Mouse (Mus musculus): ENCODE data around the gene Gm28374.
A peak's percentile ranks its signal among the peaks of the same experiment; 100 is the strongest.
"Not testable (repeated sequence)": the region's sequence is repeated elsewhere in the genome, so short reads cannot be mapped to it uniquely, and the experiment has no call there.

The Gm28374 gene

DNA sequence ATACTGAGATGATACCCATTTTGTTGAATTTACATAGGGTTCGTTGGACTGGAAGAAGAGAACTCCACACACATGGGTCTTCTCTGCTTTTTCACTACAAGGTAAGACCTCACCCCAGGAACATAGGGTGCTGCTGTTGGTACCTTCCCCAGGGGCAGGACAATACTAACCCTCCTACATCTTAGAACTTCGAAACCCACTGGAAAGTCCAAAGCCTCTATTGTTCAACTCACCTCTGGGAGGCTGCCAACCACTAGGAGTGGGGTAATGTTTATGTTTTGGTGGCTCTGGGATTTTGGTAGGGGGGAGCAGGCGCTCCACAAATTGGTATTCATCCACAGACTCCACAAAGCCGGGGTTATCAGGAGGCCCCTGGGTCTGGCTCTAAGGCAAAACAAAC, 25.4 kb downstream of the Gm28374 start:
- no peak for DNase-seq

DNA sequence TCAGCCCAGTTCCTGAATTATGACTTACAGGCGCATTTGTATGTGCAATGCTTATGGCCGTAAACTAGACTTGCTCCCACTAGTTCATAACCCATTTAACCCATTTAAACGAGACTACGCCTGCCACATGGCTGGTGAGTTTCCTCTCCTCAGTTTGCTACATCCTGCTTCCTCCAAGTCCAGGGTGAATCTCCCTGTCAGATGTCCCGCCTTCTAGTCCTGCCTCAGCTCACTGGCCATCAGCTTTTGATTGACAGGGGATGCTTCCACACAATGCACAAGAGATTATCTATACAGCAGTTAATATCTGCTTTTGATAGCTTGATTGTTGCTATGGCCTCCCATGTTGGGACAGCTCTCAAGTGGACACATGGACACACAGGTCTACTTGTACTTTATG, 27.8 kb downstream of the Gm28374 start:
- no peak for DNase-seq

DNA sequence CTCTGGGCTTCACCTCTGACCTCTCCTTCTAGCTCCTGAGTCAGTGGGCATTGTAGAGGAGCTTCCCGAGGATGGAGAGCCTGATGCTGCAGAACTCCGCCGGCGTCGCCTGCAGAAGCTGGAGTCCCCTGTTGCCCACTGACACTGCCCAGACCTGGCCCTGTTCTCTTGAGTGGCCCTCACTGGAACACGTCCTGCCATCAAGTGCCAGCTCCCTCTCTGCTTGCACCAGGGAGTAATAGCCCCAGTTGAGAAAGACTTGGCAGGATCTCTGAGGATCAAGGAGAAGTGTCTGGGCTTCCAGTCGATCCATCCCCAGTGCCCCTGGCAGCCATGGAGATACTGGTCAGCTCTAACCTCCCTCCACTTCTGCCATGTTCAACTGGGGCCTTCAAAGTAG, 29.5 kb downstream of the Gm28374 start:
- DNase-seq = no peak

DNA sequence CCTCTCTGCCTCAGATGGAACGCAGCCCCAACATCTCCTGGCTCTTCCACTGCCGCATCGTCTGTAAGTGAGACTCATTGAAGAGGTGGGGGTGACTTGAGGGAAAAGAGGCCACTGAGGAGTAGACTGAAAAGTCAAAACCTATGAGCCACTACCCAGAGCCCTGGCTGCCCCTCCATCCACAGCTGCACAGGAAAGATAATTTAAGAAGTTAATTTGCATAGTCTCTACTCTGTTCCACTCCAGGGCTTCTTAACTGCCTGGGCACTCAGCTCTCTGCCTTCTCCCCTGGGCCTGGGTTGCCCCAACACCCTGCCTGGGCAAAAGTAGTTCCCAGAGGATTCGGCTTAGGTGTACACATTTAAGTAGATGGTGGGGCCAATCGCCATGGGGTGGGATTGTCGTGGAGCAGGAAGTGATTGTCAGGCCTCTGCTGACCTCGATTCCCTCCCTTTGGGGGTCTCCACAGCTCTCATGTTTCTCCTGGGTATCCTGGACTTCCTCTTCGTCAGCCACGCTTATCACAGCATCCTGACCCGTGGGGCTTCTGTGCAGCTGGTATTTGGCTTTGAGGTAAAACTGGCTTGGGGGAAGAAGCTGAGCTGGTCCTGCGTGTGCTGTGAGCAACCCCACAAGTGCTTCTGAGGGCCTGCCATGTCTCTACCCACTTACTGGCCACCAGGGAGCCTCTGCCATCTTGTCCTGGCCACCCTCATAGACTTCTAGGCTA, 33.2 kb downstream of the Gm28374 start:
- DNase-seq = no peak

DNA sequence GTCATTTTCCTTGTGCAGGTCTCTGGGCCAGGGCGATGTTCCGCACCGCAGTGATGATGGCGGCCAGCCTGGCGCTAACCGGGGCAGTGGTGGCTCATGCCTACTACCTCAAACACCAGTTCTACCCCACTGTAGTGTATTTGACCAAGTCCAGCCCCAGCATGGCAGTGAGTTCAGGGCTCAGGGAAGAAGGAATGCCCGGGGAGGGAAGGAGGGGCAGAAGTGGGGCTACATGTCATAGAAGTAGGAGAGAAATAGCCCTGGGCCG, 34.2 kb downstream of the Gm28374 start:
- DNase-seq = no peak

DNA sequence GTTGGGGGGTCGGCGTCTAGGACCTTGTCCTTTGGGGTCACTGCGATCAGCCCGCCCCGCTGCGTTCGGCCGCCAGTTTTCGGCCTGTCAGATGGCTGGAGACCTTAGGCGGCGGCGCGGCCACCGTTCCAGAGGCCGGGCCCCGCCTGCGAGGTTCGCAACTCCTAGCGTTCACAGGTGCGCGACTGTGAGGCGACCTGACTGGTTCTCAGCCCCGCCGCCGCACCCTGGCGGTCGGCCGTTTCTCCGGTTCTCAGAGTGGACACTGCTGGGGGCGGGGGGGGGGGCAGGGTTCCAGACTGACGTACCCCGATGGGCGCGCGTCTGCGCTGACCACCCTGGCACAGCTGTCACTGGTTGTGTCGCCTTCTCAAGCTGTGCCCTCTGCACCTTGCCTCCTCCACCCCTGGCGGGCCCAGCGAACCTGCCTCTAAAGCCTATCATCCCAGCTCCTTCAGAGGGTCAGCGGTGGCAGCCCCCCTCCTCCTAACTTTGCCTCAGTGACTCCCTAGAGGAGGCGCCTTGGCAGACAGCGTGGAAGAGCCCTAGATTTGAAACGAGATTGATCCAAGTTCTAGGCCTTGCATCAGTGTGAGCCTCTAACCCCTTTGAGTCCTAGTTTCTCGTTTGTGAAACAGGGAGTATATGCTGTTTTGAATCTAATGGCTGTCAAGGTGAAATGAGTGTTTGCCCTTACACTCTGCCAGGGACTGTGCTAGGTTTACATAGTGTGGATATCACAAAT, 34.7 kb downstream of the Gm28374 start:
- no peak for DNase-seq

DNA sequence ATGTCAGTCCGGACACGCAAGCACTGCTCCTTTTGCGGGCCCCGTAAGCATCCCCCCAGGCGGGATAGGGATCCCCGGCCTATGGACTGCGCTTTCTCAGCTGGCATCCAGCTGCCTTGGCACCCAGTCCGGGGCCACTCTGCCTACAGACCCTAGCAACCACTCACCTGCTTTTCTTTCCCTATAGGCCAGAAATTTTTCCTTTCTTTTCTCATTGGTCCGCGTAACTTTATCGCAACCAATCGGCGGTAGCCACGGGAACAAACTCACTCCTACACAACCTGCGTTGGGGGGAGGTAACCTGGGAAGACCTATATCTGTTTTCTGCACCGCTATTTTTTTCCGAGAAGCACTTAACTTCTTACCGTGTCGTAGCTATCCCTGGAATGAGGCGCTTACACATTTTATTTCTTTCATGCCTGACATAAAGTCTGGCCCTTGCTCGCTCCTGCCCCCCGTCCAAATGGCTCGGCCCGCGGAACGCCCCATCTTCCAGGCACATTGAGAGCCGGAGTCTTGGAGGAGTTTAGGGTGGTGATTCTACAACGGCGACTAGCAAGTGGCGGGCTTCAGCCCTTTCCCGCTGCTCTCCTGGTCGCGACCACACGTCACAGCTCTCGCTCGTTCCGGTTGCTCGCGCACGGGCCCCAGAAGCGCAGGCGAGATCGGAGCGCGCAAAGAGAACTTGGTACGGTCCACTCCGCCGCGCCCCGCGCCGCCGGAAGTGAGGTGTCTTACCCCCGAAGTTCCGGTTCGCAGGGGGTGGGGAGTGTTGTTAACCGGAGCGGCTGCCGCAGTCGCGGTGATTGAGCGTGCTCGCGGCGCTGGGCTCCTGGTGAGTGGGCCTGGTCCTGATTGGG, 35.5 kb downstream of the Gm28374 start, which contains the start of gene Syvn1:
TSS of gene Syvn1 (plus strand) at position 283 of the 860 bp plus-strand sequence.
- peak; percentile 95 for DNase-seq

DNA sequence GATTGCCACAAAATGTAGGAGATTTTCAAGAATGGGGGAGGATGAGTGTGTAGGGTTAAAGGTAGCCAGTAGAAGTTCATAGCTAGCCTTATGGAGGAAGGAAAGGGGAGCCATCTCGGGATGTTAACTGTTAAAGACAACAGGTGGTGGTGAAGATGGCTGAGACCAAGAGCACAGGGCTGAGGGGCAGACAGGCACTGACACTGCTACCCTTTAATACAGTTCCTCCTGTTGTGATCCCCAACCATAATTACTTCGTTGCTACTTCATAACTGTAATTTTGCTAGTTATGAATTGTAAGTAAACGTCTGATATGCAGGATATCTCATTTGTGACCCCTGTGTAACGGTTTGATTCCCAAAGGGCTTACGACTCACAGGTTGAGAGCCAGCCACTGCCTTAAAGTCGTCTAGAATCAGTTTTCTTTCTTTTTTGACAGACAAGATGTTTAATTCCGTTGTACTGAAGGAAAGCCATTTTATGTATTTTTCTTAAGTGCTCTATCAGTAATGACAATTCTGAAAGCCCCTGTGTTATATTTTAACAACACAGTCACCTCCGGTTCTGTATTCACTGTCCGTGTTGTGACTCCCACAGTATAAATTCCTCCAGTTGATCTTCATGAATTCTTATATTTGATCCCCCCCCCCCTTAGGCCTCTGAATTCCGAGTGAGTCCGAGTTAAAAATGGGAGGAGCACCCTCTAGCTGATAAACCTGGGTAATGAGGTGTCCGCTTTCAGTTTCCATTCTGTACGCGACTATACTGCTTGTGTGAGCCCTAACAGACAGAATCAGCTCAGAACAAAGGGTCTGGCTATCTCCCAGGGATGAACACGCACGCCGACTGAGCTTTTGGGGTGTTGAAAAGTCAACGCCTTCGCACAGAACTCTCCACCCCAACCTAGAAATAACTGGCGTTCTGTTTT, 36.4 kb downstream of the Gm28374 start:
- DNase-seq = no peak

DNA sequence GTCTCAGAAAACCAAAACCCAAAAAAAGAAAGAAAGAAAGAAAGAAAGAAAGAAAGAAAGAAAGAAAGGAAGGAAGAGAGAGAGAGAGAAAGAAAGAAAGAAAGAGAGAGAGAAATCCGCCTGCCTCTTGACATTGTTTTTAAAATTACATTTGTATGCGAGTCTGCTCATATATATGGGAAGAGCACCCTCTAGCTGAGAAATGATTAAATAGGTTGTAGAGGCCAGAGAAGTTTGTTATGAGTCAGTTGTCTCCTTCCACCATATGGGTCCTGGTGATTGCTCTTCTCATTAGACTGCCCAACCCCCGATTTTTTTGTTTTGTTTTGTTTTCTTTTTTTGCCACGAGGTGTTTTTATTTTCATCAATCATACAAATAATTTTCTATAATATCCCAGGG, 38.0 kb downstream of the Gm28374 start:
- not testable (repeated sequence) for DNase-seq

DNA sequence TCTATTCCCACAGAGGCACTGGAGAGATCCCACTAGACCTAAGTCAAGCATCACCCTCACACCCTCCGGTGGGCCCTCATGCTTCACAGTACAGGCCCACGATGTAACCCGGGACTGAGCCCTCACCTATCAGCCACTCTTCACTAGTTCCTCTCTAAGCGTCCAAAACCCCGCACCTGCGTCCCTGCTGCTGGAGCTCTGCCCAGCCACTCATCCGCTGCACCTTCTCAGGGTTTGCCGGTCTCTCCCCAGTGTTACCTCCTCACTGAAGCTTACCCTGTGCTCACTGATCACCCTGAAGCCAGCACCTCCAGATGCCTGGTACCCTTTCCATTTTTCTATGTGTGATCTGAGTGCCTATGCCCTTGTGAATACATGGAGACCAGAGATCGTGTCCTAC, 39.8 kb downstream of the Gm28374 start:
- no peak for DNase-seq

DNA sequence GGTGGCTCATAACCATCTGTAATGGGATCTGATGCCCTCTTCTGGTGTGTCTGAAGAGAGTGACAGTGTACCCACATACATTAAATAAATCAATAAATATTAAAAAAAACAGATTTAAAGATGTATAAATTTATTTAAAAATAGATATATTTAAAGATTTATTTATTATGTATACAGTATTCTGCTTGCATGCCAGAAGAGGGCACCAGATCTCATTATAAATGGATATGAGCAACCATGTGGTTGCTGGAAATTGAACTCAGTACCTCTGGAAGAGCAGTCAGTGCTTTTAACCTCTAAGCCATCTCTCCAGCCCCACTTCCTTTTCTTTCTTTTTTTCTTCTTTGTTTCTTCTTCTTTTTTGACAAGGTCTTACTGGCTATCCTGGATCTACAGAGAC, 42.1 kb downstream of the Gm28374 start:
- DNase-seq = no peak

DNA sequence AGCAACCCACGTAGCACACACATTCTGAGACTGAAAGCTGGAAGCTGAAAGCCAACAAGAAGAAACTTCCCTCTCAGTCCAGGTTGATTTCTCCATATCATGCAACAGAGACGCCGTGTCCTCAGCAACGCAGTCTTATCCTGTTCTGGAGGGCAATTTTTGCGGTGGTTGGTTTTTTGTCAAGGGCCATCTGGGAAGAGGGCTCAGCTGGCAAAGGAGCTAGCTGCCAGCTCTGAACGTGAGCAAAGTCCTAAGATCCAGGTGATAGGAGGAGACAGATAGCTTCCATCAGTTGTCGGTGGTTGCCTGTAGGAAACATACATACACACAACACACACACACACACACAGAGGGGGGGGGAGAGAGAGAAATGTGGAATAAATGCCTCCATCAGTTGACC, 43.7 kb downstream of the Gm28374 start:
- no peak for DNase-seq

DNA sequence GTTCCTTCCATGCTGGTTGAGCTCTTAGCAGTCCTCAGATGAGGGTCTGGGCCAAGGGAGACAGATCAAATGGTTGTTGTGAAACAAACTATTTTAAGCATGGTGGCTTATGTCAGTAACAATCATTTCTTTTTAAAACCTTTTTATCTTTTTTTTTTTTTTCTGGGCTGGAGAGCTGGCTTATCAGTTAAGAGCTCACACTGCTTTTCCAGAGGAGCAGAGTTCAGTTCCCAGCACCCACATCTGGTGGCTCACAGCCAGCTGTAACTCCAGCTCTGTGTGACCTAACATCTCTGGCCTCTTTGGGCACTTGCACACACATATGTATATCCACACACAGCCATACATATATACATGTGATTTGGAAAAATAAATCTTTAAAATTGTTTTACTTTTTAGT, 44.4 kb downstream of the Gm28374 start:
- DNase-seq = no peak

DNA sequence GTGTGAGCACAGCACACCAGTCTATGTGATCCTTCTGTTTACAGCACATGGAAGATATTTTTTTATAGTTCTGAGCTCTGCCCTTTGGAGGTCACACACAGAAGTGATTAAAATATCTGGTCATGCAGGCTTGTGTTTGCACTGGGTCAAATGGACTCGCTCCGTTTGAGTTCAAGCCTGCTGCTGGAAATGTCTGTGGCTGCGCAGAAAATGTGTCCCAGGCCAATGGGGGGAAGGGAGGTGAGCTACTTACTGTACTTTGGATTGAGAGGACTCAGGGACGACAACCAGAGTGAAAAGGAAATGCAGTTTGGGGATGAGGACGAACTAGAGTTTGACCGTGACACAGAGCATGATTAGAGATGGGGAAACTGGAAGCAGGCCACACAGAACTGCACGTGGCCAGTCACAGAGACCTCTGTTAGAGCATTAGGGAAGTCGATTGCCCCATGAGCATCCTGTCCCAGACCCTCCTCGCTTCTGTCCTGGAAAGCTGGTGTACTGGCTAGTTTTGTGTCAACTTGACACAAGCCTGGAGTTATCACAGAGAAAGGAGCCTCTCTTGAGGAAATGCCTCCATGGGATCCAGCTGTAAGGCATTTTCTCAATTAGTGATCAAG, 46.0 kb downstream of the Gm28374 start:
- no peak for DNase-seq

DNA sequence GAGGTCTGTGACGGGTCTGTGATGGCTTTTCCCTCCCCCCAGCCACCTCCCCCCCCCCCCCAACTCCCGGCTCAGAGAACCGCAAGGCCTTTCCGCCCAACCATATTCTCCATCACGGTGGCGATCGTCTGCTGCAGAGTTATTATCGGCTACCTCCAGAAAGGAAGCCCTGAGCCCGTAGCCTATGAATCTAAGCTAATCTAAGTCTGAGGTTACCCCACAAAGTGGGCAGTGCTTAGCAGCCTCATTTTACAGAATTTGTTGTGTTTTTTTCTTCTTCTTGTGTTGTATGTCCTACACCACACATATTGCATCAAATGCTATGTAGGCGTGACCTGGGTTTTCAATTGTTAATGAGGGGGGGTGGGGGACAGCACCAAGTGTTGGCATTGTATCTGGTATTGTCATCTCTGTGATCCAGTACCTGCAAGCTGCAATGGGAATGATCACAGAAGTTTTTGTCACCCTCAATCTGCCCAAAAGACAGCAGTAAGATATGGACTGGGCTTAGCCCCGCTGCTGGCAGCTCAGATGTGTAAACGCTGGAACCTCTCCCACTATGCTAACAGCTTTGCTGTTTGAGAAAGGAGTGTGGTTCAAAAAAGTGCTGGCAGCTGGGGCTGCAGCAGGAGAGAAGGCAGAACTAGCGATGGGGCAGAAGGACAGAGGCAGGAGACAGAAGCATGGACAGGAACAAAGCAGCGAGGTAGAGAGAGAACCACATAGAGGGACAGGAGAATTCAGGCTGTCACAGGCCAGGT, 51.4 kb downstream of the Gm28374 start:
- no peak for DNase-seq

DNA sequence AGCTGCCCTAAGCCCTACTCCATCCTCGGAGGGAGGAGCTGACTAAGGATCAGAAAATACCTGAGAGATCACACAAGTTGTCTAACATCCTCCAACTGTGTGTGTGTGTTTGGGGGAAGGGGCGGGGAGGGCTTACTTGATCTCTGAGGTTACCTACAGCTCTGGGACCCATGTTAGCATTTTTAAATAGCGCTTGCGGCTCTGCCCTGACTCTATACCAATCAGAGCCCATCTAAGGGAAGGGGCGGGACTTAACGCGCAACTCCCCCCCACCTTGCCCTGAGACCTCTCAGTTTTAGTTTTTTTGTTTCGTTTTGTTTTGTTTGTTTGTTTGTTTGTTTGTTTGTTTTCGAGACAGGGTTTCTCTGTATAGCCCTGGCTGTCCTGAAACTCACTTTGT, 52.6 kb downstream of the Gm28374 start:
- DNase-seq = no peak

DNA sequence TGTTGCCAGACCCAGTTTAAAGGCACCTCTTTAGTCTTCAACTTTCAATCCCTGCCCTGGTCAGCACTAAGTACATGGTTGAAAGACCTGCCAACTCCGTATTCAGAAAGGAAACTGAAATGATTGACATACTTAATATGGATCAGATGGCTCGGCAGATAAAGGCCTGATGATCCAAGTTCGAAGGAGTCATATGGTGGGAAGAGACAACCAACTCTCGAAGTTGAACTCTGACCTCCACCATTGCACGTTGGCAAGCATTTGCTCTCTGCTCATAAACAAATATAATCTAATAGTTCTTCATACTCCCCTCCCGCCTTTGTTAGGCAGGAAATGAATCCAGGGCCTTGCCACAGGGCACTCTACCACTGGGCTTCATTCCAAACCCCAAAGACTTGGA, 53.1 kb downstream of the Gm28374 start:
- DNase-seq = no peak
